Mouse (Mus musculus): ENCODE measurements around the gene Csnk1g1.
A peak's percentile ranks its signal among the peaks of the same experiment; 100 is the strongest.

Gene Csnk1g1

DNA sequence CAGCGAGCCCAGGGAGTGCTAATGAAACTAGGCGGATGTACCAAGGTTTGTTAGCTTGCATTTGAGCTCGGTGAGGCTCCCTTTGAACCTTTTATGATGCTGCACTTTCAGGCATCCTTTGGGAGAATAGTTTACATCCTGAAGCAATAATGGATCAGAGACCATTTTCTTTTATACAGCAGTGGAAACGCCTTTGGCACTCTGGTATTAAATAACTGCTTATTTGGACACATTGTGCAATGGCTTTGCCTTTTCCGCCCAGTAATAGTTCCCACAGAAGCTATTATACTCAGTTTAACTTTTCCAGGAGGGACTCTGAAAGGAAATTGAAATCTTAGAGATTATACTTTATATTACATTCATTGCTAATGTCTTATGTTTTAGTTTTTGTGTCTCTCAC, 90.2 kb downstream of the Csnk1g1 start:
- no peak for DNase-seq

DNA sequence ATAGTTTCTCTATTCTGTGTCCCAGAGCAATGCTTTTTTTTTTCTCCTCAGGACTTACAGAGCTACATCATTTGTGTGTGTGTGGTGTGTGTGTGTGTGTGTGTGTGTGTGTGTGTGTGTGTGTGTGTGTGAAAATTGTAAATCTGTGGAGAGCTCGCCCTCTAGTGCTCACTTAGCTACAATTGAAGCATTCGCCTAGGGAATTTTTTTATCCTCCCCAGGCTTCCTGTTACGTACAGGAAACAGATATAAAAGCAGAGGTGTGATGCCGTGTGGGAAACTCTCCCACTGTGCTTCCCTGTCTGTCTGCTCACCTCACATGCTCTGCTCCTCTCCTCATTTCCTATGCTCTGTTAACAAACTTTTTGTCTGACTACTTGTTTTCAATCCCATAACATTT, 95.7 kb downstream of the Csnk1g1 start:
- peak; percentile 64 to 66 for DNase-seq

DNA sequence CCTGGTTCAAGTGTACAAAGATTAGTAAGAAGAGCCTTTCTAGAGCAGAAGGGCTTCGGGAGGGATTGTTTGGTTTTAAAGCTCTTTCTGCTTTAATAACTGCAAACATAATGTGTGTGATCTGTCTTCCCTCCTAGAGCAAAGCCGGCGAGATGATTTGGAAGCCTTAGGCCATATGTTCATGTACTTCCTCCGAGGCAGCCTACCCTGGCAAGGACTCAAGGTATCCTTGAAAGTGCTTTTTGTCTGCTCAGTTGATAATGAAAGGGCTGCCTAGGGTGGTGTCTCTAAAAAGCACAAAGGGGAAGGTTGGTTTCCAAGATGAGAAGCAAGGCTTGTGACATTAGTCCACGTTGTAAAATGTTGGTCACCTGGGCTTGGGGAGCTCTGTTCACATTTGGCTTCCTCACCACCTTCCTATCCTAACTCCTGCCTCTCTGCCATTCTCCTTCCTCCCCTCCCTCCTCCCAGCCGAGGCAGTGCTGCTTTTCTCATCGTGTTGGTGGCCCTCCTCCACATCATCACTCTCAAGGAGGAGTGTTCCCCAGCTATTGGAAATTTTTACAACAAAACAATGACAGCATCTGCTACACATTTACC, 99.0 kb downstream of the Csnk1g1 start:
- no peak for DNase-seq

DNA sequence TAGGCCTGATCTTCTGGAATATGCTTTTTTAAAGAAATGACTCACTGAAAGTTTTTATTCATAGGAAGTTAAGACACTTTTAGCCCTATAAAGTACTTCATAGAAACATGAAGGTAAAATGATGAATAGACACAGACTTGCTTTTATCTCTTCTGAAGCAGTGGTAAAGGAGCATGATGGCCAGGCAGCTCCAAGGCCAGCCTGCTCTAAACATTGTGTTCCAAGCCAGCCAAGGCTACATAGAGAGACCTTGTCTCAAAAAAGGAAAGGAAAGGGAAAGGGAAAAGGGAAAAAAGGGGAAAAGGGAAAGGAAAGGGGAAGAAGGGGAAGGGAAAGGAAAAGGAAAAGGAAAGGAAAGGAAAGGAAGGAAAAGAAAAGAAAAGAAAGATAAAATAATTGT, 111.9 kb downstream of the Csnk1g1 start:
- no peak for DNase-seq

DNA sequence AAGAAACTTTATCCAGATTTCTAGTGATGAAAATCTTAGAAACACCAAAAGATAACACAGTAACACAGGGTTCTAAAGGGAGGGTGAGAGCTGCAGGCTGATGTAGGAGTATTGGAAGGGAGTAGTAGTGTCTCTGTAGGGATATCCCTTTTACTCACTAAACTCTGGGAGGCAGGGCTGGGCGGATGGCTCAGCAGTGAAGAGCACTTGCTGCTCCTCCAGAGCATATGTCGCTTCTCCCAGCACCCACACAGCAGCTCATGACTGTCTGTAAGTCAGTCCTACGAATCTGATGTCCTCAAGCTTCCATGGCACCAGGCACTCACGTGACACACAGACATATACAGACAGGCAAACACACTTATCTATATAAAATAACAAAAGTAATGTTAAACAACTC, 129.4 kb downstream of the Csnk1g1 start:
- DNase-seq = no peak

DNA sequence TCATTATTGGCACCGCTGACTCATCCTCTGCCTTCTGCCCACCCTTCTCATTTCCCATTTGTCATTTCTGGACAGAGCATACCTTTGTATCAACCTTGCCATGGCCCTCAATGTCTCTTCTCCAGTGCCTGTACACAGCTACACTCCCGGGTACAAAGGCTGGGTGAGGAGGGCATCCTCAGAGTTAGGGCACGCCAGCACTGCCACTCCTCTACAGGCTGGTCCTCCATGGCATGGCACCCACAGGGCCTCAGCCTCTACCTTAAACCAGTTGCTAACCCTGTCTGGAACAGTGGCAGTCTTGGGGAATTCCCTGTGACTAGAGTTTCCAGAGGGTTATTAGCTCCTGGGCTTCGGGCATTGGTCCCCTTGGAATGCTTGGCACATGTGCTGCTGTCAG, 129.9 kb downstream of the Csnk1g1 start:
- DNase-seq = no peak

DNA sequence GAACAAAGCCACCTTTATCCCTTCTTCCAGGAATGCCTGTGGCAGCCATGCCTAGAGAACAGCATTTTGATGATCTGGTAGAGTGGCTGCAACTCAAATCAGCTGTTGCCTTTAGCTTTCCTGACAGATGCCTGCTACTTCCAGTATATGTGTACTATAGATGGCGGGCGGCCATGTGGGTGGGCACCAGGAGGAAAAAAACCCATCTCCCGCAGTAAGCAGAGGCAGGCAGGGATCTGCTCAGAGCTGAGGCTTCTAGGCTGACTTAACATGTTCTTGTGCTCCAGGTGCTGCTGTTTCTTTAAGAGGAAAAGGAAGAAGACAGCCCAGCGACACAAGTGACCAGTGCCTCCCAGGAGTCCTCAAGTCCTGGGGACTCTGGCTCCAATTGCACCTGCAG, 130.6 kb downstream of the Csnk1g1 start:
- no peak for DNase-seq

DNA sequence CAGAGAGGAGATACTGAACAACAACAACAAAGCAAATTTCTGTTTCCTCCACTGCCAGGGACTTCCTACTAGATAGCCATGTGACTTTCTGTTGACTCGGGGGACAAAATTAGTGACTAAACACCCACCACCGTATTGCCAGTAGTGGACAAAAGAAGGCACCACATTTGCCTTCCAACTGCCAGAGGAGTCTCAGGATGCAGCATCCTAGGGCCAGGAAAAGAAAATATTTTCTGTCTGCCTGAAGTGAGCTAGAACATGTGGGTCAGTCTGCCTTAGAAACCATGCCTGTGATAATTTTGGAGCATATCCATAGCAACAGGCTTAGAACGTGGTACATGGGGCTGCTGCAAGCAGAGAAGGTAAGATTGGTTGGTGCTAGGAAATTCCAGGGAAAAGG, 132.1 kb downstream of the Csnk1g1 start:
- no peak for DNase-seq

DNA sequence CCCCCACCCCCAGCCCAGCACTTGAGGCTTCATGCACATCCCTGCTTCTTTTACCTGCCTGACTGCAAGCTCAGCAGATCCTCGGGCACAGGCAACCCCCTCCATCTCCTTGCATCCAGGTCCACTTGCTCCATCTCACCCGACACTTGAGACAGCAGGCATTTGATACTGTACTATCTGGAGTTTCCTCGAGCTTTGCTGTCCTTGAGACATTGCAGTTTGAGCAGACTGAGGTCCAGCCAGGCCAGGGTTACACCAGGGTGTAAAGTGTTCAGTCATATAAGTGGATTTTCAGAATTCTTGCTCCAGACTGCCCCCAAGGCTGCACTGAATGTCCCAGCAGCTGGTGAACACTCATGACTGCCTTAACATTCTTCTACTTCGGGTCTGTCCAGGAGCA, 133.6 kb downstream of the Csnk1g1 start:
- no peak for DNase-seq

DNA sequence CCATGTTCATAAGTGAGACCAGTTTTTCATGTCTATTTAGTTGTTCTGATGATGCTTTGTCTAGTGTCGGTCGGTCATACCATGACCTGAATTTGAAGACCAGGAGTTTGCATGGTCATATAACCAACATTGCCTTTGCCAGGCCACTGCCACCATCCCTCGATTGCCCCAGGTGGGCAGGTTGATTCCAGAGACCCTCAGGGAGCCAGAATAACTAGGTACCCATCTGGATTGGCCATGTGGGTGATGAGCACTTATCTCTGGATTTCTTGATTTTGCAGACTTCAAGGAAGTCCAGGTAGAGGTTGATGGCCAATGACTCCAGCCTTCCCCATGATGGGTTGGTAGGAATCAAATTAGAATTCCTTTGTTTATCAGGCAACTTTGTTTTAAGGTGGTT, 134.5 kb downstream of the Csnk1g1 start:
- no peak for DNase-seq

DNA sequence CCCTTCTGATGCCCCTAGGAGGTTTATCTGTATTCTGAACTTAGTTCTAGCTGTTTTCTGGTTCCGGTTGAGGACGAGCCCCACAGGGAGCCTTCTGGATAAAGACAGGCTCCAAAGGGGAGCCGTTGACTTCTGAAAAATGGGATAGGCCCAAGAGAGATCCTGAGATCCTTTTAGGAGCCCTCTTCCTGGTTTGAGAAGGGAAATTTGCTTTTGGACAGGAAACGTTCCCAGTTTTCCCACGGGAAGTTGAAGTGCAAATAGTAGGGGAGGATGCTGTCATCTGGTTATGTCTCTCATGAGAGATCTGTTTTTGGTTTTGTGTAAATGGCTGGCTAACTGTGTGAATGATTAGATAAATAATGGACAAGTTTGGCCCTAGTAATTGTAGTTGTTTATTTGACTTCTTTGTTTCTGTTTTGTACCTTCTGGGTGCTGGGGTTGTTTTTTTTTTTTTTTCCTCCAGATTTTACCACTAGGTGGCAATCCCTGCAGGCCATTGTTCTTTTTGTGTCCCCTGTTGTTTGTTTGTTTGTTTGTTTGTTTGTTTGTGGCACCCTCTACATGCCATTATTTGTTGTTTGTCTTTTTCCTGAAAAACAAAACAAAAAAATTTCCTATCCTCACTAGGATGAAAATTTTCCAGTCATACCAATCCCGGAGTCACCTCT, 141.3 kb downstream of the Csnk1g1 start:
- DNase-seq = no peak

DNA sequence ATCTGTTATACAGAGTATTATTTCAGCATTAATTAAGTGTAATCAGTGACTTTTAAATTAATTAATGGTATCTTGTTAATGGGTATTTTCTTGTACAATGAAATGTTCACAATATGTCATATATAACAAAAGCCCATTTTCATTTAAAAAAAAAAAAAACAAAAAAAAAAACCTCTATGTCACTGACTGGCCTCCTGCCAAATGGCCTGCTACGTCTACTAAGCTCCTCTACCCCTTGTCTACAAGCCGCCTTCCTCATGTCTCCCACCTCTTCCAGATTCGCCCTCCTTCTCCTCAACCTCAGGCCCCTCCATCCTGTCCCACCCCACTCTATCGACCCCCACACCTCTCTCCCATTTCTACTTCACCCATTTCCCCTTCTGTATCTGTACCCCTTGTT, 142.8 kb downstream of the Csnk1g1 start:
- no peak for DNase-seq

DNA sequence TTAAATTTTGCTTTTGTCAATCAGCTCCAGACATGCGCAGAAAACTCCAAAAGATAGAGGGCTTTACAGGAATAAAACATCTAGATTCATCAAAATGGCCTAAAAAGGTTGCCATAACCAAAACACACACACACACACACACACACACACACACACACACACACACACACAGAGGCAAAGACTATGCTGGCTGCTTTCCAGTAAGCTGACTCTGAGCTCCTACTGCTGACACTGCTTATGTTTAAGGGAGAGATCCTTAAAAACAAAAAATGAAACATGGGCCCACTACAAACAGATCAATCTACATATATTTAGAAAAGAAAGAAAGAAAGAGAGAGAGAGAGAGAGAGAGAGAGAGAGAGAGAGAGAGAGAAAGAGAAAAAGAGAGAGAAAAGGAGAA, 144.0 kb downstream of the Csnk1g1 start:
- DNase-seq = no peak

DNA sequence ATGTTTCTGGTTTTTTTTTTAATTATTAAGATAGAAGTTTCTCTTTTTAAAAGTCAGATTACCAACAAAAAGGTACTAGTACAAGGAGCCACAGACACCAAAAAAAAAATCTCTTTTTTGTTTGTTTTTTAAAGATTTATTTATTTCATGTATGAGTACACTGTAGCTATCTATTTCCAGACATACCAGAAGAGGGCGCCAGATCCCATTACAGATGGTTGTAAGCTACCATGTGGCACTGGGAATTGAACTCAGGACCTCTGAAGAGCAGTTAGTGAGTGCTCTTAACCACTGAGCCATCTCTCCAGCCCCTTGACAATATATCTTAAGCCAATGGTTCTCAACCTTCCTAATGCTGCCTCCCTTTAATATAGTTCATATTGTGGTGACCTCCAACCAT, 144.9 kb downstream of the Csnk1g1 start:
- DNase-seq = no peak

DNA sequence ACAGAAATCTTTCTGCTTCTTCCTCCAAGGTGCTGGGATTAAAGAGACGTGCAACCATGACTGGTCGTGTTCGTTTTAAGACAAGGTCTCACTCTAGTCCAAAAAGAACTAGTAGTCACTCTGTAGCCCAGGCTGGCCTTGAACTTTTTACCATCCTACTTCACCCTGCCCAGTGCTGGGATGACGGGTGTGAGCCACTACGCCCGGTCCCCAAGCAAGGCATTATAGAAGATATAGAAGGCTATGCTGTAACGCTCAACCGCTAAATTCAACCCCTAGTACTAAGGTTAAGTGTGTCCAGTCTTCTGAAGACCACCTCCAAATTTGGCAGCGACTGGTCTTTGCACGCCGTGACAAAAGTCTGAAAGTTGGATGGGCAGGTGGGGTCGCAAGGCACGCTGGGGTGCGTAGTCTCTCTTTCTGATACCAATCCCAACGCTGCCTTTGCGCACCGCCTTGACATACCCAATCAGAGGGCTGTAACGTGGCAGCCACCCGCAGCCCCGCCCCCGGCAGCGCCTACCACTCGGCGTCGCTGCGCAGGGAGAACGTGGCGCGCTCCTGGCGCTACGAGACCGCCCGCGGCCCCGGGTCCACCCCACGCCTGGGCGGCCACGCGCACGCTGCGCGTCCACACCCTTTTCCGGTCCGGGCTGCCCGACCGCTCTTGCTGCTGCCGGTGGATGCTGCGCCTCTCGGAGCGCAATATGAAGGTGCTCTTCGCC, 151.0 kb downstream of the Csnk1g1 start, which contains the start of gene Ppib:
Gene Ppib, plus strand, starts transcription at position 640 of the 725 bp plus-strand sequence.
- peak; percentile 99 for DNase-seq

DNA sequence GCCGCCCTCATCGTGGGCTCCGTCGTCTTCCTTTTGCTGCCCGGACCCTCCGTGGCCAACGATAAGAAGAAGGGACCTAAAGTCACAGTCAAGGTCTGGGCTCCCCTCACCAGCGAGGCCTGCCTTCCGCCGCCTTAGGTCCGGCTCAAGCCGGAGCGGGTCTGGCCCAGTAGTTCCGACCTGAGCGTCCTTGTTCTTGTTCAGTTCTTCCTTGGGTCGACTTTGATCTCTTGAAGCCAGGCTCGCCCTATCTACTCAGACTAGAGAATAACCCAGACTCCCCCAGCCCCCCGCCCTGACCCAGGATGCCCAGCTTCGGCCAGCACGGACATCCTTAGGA, 151.6 kb downstream of the Csnk1g1 start:
- DNase-seq = no peak

DNA sequence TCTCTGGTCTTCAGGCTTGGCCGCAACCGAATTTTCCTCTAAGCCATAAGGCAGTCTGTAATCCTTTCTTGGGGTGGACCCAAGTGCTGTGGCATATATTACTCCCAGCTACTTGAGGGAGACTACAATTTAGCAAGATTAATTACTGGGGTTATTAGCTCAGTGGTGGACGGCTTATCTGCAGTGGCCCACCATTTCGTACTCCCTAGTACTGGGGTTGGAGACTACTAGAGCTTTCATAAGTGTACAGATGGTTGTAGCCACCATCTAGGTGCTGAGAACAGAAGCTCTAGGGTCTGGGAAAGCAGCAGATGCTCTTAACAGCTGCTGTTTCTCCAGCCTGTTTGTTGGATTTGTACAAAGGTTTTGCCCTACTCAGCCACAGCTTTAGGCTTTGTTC, 152.3 kb downstream of the Csnk1g1 start:
- DNase-seq = no peak

DNA sequence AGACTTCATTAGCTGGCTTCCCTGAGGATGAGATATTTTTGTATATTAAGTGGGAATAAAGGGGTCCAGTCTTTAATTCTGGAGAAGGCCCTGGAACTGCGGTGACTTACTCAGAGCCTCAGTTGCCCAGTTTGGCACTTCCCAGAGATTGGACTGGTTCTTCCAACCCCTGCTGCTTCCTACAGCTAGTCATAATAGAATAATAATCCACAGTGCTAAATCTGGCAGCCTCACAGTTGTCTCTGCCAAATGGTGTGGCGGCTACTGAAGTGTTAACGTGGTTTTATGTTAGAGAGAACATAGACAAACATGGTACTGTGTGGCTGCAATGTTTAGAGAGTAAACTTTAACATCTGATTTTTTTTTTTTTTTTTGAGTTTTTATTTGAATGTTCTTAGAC, 152.9 kb downstream of the Csnk1g1 start:
- no peak for DNase-seq

DNA sequence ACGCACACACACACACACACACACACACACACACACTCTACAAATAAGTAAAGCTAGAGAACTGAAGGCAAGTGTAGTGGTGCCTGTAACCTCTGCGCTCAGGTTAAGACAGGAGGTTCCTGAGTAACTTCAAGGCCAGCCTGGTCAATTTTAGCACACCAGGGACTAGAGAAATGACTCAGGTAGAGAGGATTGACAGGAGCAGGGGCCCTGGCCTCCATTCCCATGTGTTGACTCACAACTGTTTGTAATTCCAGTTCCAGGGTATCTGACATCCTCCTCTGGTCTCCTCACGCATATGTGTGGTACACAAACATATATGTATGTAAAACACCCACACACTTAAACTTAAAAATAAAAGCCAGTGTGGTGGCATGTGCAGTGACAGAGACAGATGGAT, 154.7 kb downstream of the Csnk1g1 start:
- no peak for DNase-seq

DNA sequence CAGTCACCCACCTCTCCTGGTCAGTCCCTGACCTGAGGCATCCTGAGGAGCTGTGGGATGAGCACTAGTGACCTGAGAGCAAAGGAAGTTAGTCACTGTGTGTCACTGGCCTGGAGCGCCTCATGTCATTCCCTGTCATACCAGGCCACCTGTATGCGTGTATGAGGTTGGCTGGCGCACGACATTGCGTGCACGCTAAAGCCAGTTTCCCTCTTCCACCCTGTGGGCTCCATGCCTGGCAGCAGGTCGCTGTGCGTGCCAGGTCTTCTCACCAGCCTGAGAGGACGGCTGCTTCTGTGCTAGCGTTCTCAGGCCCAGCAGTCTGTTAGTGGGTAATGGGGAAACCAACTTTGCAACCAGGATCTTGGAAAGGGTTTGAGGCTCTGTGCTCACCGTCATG, 155.6 kb downstream of the Csnk1g1 start:
- no peak for DNase-seq

DNA sequence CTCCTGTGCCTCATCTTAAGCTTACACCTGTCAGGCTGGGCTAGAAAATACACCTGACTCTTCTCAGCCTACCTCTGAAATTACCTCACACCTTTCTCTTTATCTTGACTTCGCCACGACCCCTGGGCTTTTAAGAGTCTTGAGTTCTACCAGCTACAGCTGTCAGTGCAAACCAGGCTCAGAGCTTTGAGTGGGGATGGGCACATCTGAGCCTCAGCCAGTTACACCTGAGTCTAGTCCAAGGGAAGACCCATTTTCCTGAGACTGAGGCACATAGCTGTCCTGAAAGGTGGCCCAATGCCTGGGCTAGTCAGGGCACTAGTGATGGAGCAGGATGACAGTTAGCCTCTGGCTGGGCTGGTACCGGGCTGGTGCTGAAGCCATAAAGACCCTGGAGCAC, 158.1 kb downstream of the Csnk1g1 start:
- no peak for DNase-seq

DNA sequence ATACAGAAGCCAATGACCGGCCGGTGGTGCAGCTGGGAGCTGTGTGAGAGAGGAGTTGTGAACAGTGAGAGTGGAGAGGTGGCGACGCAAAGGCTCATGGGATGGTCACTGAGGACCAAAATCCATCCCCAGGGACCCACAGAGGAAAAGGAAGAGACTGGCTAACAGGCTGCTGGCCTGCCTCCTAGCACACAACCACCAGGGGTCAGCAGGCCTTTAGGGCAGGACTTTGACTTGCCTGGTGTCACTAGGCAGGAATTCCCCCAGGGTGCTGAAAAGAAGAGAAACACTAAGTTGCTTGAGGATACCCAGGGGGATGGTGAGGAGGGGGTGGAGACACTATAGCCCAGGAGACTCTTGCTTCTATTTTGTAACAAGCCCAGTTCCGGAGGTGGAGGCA, 158.8 kb downstream of the Csnk1g1 start:
- DNase-seq = peak; percentile 44 to 81

DNA sequence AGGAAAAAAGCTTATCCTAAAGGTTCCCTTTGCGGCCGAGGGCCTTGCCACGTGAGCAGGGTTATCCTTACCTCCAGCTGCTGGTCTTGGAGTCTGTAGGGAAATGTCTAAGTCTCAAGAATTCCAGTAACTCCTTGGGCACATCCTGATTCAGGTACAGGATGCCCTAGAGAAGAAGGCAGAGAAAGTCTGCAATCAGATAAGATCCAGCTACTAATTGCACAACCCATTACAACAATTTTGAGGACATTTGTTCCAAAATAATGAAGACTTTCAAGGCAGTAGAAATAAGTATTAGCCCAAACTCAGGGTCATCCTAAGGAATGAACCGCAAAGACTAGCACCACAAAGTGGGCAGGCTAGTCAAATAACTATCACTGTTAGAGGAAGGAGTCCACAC, 159.3 kb downstream of the Csnk1g1 start:
- DNase-seq = no peak

DNA sequence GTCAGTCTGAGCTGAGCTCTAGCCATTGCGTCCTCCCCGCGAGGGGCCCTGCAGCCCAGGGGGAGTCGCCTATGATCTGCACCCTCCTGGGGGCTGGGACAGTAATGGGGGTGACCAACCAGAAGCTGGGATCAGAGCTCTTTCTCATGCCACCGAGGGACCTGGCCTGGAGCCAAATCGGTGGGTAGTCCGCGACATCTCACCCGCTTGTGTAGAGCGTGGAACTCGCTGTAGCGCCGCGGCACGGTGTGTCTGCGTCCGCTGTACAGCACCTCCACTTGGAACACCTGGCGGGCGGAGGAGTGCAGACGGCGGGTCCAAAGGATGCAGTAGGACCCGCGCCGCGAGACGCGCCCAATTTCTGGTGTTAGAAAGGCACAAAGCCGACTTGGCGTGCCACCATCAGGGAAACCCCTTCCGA, 160.3 kb downstream of the Csnk1g1 start:
- DNase-seq = peak in 1 of 2 experiments; percentile 50
